Mouse (Mus musculus) adipose tissue, adult 10 weeks (tissue): ENCODE measurements around the gene Cenpn. TPM values are rescaled to one million over a fixed set of nuclear protein-coding genes. Genes with fewer than 3 reads are reported as not detected.

Experiments used
- polyA plus RNA-seq: library from polyadenylated mRNA; stranded (reverse); fragments of 350-450 nt; fragmentation: Illumina TruSeq; extraction: RNeasy Lipid Tissue Mini Kit (QIAGEN cat#74804); gene quantifications from one replicate; pipeline ENCODE4 v1.2.3, GENCODE M21; 2014; ENCODE audit warnings: low read depth, low replicate concordance

The Cenpn gene
- 3.6 TPM for polyA plus RNA-seq

GRCm38 (mm10) chr8:116921337-116922059 is at the start of gene Cenpn, which contains the start of gene Cmc2:
Cenpn (plus strand) TSS chr8:116921730.
Cmc2 (minus strand) TSS chr8:116921455.

GRCm38 (mm10) chr8:116943161-116943554 is 21.6 kb downstream of the Cenpn start, which contains the start of gene Atmin:
Atmin (plus strand) TSS chr8:116943393.

GRCm38 (mm10) chr8:116978631-116979256 is 57.2 kb downstream of the Cenpn start, which contains the start of gene 1700030J22Rik:
1700030J22Rik (minus strand) TSS chr8:116978959.

Other genes with a start within 250 kb of the Cenpn start
- 2.2 TPM for gene Cdyl2, start 188.7 kb upstream of the Cenpn start, polyA plus RNA-seq
- gene Cmc2, start 275 bp upstream of the Cenpn start, polyA plus RNA-seq: 11.9 TPM
- gene Atmin, start 21.7 kb downstream of the Cenpn start, polyA plus RNA-seq: 13.3 TPM
- 6.5 TPM for gene 1700030J22Rik, start 57.2 kb downstream of the Cenpn start, polyA plus RNA-seq
- 110 TPM for gene Gcsh, start 71.8 kb downstream of the Cenpn start, polyA plus RNA-seq
- gene Pkd1l2, start 160.7 kb downstream of the Cenpn start, polyA plus RNA-seq: 0.16 TPM
- 0.52 TPM for gene Bco1, start 174.1 kb downstream of the Cenpn start, polyA plus RNA-seq
- 3.0 TPM for gene Gan, start 236.4 kb downstream of the Cenpn start, polyA plus RNA-seq